Mouse (Mus musculus) left cerebral cortex, postnatal 36 days (tissue): ENCODE results near the gene Itk. TPM values are rescaled to one million over a fixed set of nuclear protein-coding genes. Genes with fewer than 3 reads are reported as not detected.
"Not testable (repeated sequence)": the region's sequence is repeated elsewhere in the genome, so short reads cannot be mapped to it uniquely, and the experiment has no call there.

Experiments used
- DNase-seq, 2 experiments: peaks; one replicate each; pipeline ENCODE4 v3.0.0; 2021 to 2022; ENCODE audit warnings: low spot score in 2 of 2, mixed read lengths in 1 of 2
- intact Hi-C: fragments of 180-260 bp; cut with DNase I; formaldehyde crosslinking; loops from one replicate; pipeline ENCODE4 v1.15.1; 2025
- total RNA-seq, 2 experiments: library from RNA; stranded (reverse); gene quantifications; 2 replicates each; pipeline ENCODE4 v1.2.3; 2021

The Itk gene
- under 1 TPM; 0.25 to 0.52 TPM for total RNA-seq

- intact Hi-C loops = no loop called here
- DNase-seq = no peak
These were observed at the start of gene Itk for GRCm38 (mm10) chr11:46389336-46390117. Itk (minus strand) TSS chr11:46389515.

DNA sequence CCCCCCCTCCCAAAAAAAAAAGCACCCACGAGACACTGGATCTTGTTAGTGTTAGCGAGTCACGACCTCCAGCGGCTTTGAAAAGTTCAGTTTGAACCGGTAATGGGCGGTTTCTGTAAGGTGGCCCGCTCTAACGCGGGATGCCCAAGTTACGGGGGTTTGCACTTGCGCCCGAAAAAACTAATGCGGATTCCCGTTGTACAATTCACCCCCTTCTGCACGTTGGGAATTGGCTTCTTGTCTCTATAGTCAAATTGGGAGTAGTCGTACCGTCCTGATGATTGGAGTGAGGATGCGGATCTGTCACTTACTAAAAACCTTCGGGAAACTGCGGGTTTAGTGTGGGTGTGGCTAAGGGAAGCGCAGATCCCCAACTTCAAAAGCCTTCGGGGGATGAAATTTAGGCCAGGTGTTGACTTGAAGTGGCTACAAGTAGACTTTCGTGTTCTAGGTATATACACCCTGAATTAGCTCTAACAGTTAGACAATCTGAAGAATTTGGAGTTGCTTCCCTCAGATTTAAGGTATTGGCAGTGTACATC lies 48.2 kb upstream of the Itk start:
- peak in 1 of 2 experiments; percentile 6 for DNase-seq
- intact Hi-C loops = loop anchor here (10.0 kb wide), 1 partner anchor 493 kb away; the partner anchor contains the start of gene Lsm11

DNA sequence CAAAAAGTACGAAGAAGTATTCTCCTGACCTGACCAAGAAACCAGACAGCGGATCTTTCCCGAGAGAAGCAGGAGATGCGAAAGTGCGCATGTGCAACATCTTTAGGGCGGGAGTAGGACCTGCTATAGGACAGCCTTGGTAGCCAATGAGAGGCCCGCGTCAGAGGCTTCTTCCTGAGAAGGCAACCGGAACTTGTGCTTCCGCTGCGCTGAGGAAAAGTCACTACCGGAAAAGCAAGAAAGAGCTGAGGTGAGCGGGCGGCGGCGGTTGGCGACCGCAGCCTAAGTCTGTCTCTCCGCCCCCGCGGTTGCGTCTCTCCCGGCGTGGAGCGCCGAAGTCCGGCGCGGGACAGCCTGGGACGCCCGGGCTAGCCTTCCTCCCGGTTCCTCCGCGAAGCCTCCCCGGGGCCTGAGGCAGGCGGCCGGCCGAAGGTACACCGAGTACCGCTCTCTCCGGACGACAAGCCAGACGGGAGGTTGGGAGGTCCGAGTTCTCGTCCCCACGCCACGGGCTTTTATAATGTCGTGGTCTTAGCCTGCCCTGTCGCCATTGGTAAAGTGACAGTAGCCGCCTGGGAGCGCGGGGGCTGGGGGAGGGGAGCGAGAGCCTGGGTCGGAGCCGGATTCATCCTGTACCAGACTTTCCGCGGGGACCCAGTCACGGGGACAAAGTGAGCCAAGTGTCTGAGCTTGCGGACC lies 47.6 kb upstream of the Itk start, which contains the start of gene Med7:
Gene Med7, plus strand, starts transcription at position 166 of the 699 bp plus-strand sequence.
- intact Hi-C loops = loop anchor here (10.0 kb wide), 1 partner anchor 492 kb away; the partner anchor contains the start of gene Lsm11
- DNase-seq = peak; percentile 90 to 92

GRCm38 (mm10) chr11:46435363-46435762 lies 46.0 kb upstream of the Itk start:
- DNase-seq = no peak
- intact Hi-C loops = loop anchor here (10.0 kb wide), 1 partner anchor 491 kb away; the partner anchor contains the start of gene Lsm11

DNA sequence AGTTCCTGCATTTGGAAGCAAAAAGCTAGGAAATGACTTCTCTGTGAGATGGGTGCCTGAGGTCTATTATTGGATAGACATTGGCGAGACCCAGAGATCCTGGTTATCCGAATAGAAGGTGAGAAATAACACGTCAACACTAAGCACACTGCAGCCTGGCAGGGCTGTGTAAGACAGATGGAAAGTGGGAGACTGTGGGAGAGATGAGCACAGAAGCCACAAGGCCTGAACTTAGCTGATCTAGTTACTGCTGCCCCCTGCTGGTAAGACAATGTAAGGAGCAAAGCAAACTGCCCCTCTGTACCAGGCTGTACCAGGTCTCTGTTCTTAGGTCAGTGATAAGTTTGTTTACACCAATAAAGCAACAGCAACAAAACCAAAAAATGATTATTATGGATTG lies 41.8 kb upstream of the Itk start:
- DNase-seq = peak; percentile 83
- intact Hi-C loops = loop anchor here (2.0 to 10.0 kb wide), 3 partner anchors 116 to 486 kb away; partner anchors contain the start of gene Lsm11

DNA sequence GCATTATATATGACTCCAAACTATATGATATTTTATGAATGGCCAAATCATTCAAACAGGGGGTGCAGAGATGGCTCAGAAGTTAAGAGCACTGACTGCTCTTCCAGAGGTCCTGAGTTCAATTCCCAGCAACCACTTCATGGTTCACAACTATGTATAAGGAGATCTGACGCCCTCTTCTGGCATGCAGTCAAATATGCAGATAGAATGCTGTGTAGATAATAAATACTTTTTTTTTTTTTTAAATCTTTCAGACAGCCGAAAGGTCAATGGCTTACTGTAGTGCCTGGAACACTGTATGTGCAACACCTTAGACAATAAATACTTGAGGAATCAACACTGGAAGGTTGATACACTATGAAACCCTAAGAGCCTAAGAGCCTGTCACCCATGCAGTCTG lies 40.8 kb upstream of the Itk start:
- intact Hi-C loops = loop anchor here (2.0 to 10.0 kb wide), 3 partner anchors 115 to 485 kb away; partner anchors contain the start of gene Lsm11
- no peak for DNase-seq

DNA sequence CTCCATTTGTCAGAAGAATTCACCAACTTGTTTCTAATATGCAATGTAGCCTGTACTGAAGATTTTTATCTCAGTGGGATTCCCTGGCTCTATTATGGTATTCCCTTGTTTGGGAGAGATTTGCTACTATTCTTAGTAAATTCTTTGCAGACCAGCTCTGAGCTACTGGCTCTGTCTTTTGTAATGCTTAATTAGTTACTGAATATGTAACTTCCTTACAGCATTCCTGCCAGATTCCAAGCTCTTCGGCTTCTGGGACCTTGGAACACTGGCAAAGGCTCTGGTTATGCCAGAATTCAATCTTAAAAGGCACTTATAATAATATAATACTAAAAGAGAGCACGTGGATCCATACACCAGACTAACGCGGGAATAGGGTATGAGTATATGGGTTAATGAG lies 38.8 kb upstream of the Itk start:
- DNase-seq, intact Hi-C loops: not testable (repeated sequence)

- no peak for DNase-seq
- intact Hi-C loops = no loop called here
These were observed 32.0 kb upstream of the Itk start for GRCm38 (mm10) chr11:46421086-46421888.

- intact Hi-C loops = no loop called here
- no peak for DNase-seq
These were observed 29.5 kb upstream of the Itk start for GRCm38 (mm10) chr11:46418860-46419259.

GRCm38 (mm10) chr11:46418438-46418837 lies 29.1 kb upstream of the Itk start:
- intact Hi-C loops = no loop called here
- DNase-seq = no peak

DNA sequence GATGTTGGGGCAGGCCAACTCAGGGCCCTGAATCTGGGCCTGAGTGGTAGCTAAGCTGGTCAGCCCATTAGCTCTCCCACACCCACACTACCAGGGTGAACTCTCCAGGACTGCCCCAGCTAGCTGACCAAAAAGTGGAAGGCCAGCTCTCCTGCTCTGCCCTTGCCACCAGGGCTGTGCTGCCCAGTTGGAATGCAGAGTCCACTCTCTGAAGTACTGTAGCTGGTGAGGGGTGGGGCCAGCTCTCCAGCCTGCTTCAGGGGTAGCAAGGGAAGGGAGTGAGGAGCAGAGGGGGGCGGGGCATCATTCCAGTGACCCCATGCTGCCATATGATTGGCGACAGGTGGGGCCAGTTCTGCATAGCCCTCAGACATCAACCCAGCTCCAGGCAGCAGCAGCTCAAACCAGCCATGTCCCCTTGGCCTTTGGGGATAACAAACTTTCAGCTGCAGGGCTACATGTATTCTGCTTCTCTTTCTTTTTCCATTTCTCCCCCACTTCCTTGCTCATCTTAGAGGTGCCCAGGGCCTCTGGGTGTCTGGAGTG lies 20.8 kb upstream of the Itk start:
- DNase-seq = no peak
- intact Hi-C loops = no loop called here

GRCm38 (mm10) chr11:46406721-46407120 lies 17.4 kb upstream of the Itk start:
- intact Hi-C loops = no loop called here

GRCm38 (mm10) chr11:46404986-46405385 lies 15.7 kb upstream of the Itk start:
- intact Hi-C loops = no loop called here
- no peak for DNase-seq

More at GRCm38 (mm10) chr11:46406721-46407120, 17.4 kb upstream of the Itk start:
- DNase-seq = no peak

GRCm38 (mm10) chr11:46401555-46401954 lies 12.2 kb upstream of the Itk start:
- intact Hi-C loops = no loop called here

DNA sequence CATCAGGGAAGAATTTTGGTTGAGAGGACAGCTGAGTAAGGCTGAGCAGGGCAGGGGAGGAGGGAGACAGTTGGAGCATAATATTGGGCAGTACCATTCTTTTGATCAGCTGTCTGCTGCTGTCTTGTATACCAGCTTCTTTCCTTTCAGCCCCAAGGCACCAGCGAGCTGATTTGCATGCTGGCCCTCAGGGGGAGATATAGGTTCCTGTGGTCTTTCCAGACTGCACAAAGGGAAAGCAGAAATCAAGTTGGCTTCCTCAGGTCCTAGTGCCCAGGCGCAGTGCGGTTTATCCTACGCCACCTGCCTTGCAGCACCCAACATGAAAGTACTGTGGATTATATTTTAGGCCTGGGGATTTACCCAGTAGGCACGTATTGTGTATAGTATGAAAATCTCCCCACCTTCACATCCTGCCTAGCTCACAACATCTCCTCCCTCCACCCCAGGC lies 9.6 kb upstream of the Itk start:
- intact Hi-C loops = no loop called here
- no peak for DNase-seq

More at GRCm38 (mm10) chr11:46401555-46401954, 12.2 kb upstream of the Itk start:
- no peak for DNase-seq

- no peak for DNase-seq
- intact Hi-C loops = no loop called here
These were observed 9.2 kb upstream of the Itk start for GRCm38 (mm10) chr11:46398473-46398872.

GRCm38 (mm10) chr11:46397900-46398299 lies 8.6 kb upstream of the Itk start:
- DNase-seq = no peak
- intact Hi-C loops = no loop called here

DNA sequence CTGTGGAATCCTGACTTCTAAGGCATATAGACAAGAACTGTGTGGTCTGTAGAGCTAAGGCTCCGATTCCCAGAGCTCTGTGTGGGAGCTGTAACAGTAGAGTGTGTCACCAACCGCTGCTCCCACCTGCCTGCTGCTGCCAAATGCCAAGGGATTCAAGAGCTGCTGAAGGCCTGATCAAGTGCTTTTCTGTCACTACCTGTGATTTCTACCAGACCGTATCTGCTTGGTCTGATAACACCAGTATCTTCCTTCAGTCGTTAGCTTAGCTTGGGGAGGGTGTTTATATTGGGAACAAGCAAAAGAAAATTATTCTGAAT lies 7.5 kb upstream of the Itk start:
- peak in 1 of 2 experiments; percentile 10 for DNase-seq

DNA sequence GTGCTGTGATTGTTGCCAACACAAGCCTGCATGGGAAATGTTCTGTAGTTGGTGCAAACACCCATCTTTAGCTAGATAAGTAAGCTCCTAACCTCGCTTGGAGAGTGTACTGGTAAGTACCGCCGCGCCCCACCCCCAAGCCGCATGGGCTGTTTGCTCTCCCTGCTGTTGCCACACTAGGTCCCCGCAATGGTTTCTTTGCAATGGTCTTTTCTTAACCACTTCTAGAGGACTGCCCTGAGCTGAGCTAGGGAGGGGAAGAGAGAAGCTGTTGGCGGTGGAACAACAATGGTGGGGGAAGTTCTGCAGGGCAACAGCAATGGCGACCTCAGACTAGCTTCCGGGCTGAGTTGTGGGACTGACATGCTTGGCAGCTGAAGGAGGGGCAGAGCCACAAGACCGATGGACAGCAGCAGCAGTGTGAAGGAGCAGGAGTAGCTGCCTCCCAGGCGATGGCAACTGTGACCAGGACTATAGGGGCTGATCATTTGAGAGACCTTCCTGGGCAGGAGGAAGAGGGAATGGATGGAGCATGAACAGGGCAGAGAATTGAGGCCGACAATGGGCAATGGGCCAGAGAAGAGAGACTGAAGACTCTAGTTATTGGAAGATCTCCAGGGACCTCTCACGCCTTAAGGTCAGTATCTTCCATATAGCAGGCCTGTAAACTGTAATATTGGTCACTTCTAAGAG lies 7.0 kb upstream of the Itk start, which contains the start of gene Fam71b:
Gene Fam71b, plus strand, starts transcription at position 393 of the 693 bp plus-strand sequence.
- no peak for DNase-seq
- intact Hi-C loops = no loop called here

More for the DNA sequence above, 7.5 kb upstream of the Itk start:
- intact Hi-C loops = no loop called here
